In genomic region chr5:27623876-27624275, GRCm38 (mm10) we compare ENCODE assay signal across 17 mouse cellular contexts.
DNase-seq lines count a peak whose midpoint lies in the region; TF ChIP-seq lines count a peak whose summit lies in the region.
"Had no signal": no experiment of that assay in that cellular context is flagged by ENCODE, and none has a peak within 500 bp of the region (broad histone marks: within the 10 kb centered on the region; RNA-seq: fewer than 3 reads in every experiment).

No protein-coding gene starts in this region.

- intact Hi-C loops in heart, adult 2 months (cut with DNase I) = no loop called here
- intact Hi-C loops in heart, postnatal 25 days (cut with DNase I) = no loop called here
- intact Hi-C loops in heart, postnatal 10 days (cut with DNase I) = no loop called here

- no peak for TF ChIP-seq CTCF in heart, adult 2 months (IDR thresholded peaks at IDR 0.05)

- no peak for TF ChIP-seq POLR2A in heart, adult 2 months (IDR thresholded peaks at IDR 0.05; ENCODE audit: insufficient read depth, low read depth, low read length)

- no peaks in the 10 kb centered on the region for H3K4me1 ChIP-seq in heart, adult 2 months (ENCODE audit: control insufficient read depth, insufficient read depth, low read length)
- H3K4me1 ChIP-seq: embryonic facial prominence, embryonic 10.5 days; forebrain, embryonic 13.5 days; kidney, embryonic 15.5 days had no signal

- H3K4me3 ChIP-seq in heart, adult 2 months = no peak overlapping the region
- H3K4me3 ChIP-seq: embryonic facial prominence, embryonic 10.5 days; forebrain, embryonic 13.5 days; hindbrain, embryonic 13.5 days; kidney, embryonic 15.5 days had no signal

- no peaks in the 10 kb centered on the region for H3K27me3 ChIP-seq in heart, adult 2 months (ENCODE audit: control insufficient read depth, insufficient read depth, low read length)
- H3K27me3 ChIP-seq: forebrain, embryonic 13.5 days; hindbrain, embryonic 13.5 days; kidney, embryonic 15.5 days had no signal

- no peaks in the 10 kb centered on the region for H3K79me2 ChIP-seq in heart, adult 2 months (replicated peaks; ENCODE audit: control insufficient read depth, insufficient read depth, low read length)

- 36% methylated on average over 1 of the region's 1 CpGs for WGBS in heart, adult 2 months

- H3K27ac ChIP-seq in heart, adult 2 months = no peak overlapping the region
- H3K27ac ChIP-seq: embryonic facial prominence, embryonic 10.5 days; forebrain, embryonic 13.5 days; hindbrain, embryonic 13.5 days; kidney, embryonic 15.5 days had no signal

- DNase-seq in cerebellum, postnatal 10 days = peak; percentile 25 to 39
- no peak for DNase-seq in cerebellum, adult 11 months
- peak; percentile 26 to 47 for DNase-seq in heart, adult 2 months
- DNase-seq in heart, postnatal 25 days (ENCODE audit: low spot score) = no peak
- peak; percentile 22 to 26 for DNase-seq in heart, adult 9 months (ENCODE audit: low spot score in 2 of 2)
- DNase-seq in heart, postnatal 10 days = peak; percentile 19 to 36
- no peak for DNase-seq in T-cell, adult 2 months (ENCODE audit: low spot score)
- no peak for DNase-seq in Muller cell, postnatal 12 days (ENCODE audit: inconsistent ontology term)
- DNase-seq: adrenal gland, postnatal 10 days; cerebellum, adult 8-10 months; forebrain, postnatal 0 days; kidney, adult 2 months; kidney, postnatal 14 days had no signal

- no peak overlapping the region for H3K9ac ChIP-seq in heart, adult 2 months (ENCODE audit: low read depth, low read length)
- H3K9ac ChIP-seq: forebrain, embryonic 13.5 days; forebrain, postnatal 0 days; hindbrain, embryonic 13.5 days; kidney, embryonic 15.5 days had no signal

- no peak for TF ChIP-seq EP300 in heart, adult 2 months (IDR thresholded peaks at IDR 0.05; ENCODE audit: insufficient read depth, low read depth, low read length)

- no peaks in the 10 kb centered on the region for H3K36me3 ChIP-seq in heart, adult 2 months (ENCODE audit: control insufficient read depth, insufficient read depth, low read length)
- H3K36me3 ChIP-seq: embryonic facial prominence, embryonic 10.5 days; hindbrain, embryonic 13.5 days; kidney, embryonic 15.5 days had no signal

Comparison
In these comparisons a context has a peak if more than half of its experiments do, and no peak if none do; other contexts are left out.
1. DNase-seq: peak in cerebellum, postnatal 10 days (2 of 2), heart, adult 2 months (2 of 2), heart, adult 9 months (2 of 2) and heart, postnatal 10 days (2 of 2); none in cerebellum, adult 11 months (single experiment), heart, postnatal 25 days (single experiment), T-cell, adult 2 months (single experiment) and Muller cell, postnatal 12 days (single experiment).